Mouse (Mus musculus) hindbrain, embryonic 16.5 days (tissue): ENCODE data around the gene Pilrb2. TPM values are rescaled to one million over a fixed set of nuclear protein-coding genes. Genes with fewer than 3 reads are reported as not detected.

Source experiments
- ATAC-seq: fragments of 200-750 bp; cut with Nextera tagmentation; 2 replicates; pipeline ENCODE4 v1.8.0; 2017; ENCODE audit warnings: moderate TSS enrichment, moderate library complexity
- H3K27ac ChIP-seq: fragments of 300-500 bp; sonication (generic); 2 replicates; pipeline ENCODE4 v1.5.1; 2014; ENCODE audit warnings: low read depth, mild to moderate bottlenecking, control low read depth, low read length, moderate library complexity
- H3K27me3 ChIP-seq: fragments of 300-500 bp; sonication (generic); replicated peaks from 2 replicates; pipeline ENCODE4 v1.6.1; 2014; ENCODE audit warnings: low read length; ENCODE audit not compliant: control insufficient read depth, insufficient read depth
- H3K36me3 ChIP-seq: fragments of 300-500 bp; sonication (generic); 2 replicates; pipeline ENCODE4 v1.6.1; 2014; ENCODE audit warnings: mild to moderate bottlenecking, low read length, moderate library complexity, mixed read lengths; ENCODE audit not compliant: control insufficient read depth, insufficient read depth
- H3K4me1 ChIP-seq: fragments of 300-500 bp; sonication (generic); 2 replicates; pipeline ENCODE4 v1.6.1; 2014; ENCODE audit warnings: low read depth, low read length; ENCODE audit not compliant: control insufficient read depth, insufficient read depth
- H3K4me2 ChIP-seq: fragments of 300-500 bp; sonication (generic); 2 replicates; pipeline ENCODE4 v1.6.1; 2014; ENCODE audit warnings: mild to moderate bottlenecking, low read length, control low read depth, moderate library complexity
- H3K4me3 ChIP-seq: fragments of 300-500 bp; sonication (generic); 2 replicates; pipeline ENCODE4 v1.5.1; 2014; ENCODE audit warnings: mild to moderate bottlenecking, low read length, control low read depth, moderate library complexity
- H3K9ac ChIP-seq: fragments of 300-500 bp; sonication (generic); 2 replicates; pipeline ENCODE4 v1.6.1; 2014; ENCODE audit warnings: low read depth, mild to moderate bottlenecking, control low read depth, low read length, moderate library complexity
- H3K9me3 ChIP-seq: fragments of 300-500 bp; sonication (generic); 2 replicates; pipeline ENCODE4 v1.6.1; 2014; ENCODE audit warnings: mild to moderate bottlenecking, low read length, moderate library complexity; ENCODE audit not compliant: control insufficient read depth
- WGBS: fragments of 180-500 bp; shearing (Covaris S2); extraction: QIAGEN DNeasy Blood & Tissue Kit; methylation state at CpG from one replicate; pipeline ENCODE4 v1.1.7; 2014; 5-methylcytosine and 5-hydroxymethylcytosine counted together
- polyA plus RNA-seq: library from polyadenylated mRNA; unstranded; fragments of >200 nt; fragmentation: Nextera tagmentation; extraction: Ambion mirVana; gene quantifications from 2 replicates; pipeline ENCODE4 v1.2.1, GENCODE M21; 2015

Gene Pilrb2
- polyA plus RNA-seq, 1 experiment from 2014 or later, result not detected

- 87% methylated on average over 3 of the region's 3 CpGs for WGBS
- Histone ChIP-seq H3K36me3 (no peaks in the 10 kb centered on the region), H3K9me3 (no peaks in the 10 kb centered on the region), H3K4me1 (no peaks in the 10 kb centered on the region), H3K4me2 (no peak overlapping the region), H3K27me3 (no peaks in the 10 kb centered on the region), H3K27ac (no peak overlapping the region), H3K9ac (no peak overlapping the region), H3K4me3 (no peak overlapping the region)
- no peak for ATAC-seq
Measured at GRCm38 (mm10) chr5:137825030-137825429, 46.6 kb downstream of the Pilrb2 start.

- 89% methylated on average over 6 of the region's 6 CpGs for WGBS
- Histone ChIP-seq H3K9ac (no peak overlapping the region), H3K36me3 (no peaks in the 10 kb centered on the region), H3K4me1 (no peaks in the 10 kb centered on the region), H3K4me2 (no peak overlapping the region), H3K9me3 (no peaks in the 10 kb centered on the region), H3K4me3 (no peak overlapping the region), H3K27ac (no peak overlapping the region), H3K27me3 (no peaks in the 10 kb centered on the region)
- no peak for ATAC-seq
Measured at GRCm38 (mm10) chr5:137823455-137824045, 48.1 kb downstream of the Pilrb2 start.

GRCm38 (mm10) chr5:137822602-137823001 lies 49.0 kb downstream of the Pilrb2 start:
- Histone ChIP-seq H3K4me1 (no peaks in the 10 kb centered on the region), H3K4me3 (no peak overlapping the region), H3K9ac (no peak overlapping the region), H3K27me3 (no peaks in the 10 kb centered on the region), H3K4me2 (no peak overlapping the region), H3K9me3 (no peaks in the 10 kb centered on the region), H3K36me3 (no peaks in the 10 kb centered on the region), H3K27ac (no peak overlapping the region)
- ATAC-seq, result no peak
- WGBS, result 79% methylated on average over 1 of the region's 1 CpGs

- H3K4me1 ChIP-seq, result no peaks in the 10 kb centered on the region
- ATAC-seq, result no peak
- H3K9me3 ChIP-seq, result no peaks in the 10 kb centered on the region
- H3K27ac ChIP-seq, result no peak overlapping the region
- no peaks in the 10 kb centered on the region for H3K27me3 ChIP-seq
- H3K4me3 ChIP-seq, result no peak overlapping the region
- no peak overlapping the region for H3K4me2 ChIP-seq
- no peak overlapping the region for H3K9ac ChIP-seq
- no peaks in the 10 kb centered on the region for H3K36me3 ChIP-seq
- WGBS, result 70% methylated on average over 4 of the region's 4 CpGs
Measured at GRCm38 (mm10) chr5:137822126-137822525, 49.5 kb downstream of the Pilrb2 start.

- H3K36me3 ChIP-seq, result no peaks in the 10 kb centered on the region
- ATAC-seq, result no peak
- 75% methylated on average over 4 of the region's 4 CpGs for WGBS
Measured at GRCm38 (mm10) chr5:137817466-137818222, 54.0 kb downstream of the Pilrb2 start.

More at GRCm38 (mm10) chr5:137817466-137818222, 54.0 kb downstream of the Pilrb2 start:
- Histone ChIP-seq H3K4me3 (no peak overlapping the region), H3K9ac (no peak overlapping the region), H3K27ac (no peak overlapping the region), H3K4me2 (no peak overlapping the region), H3K27me3 (no peaks in the 10 kb centered on the region), H3K4me1 (no peaks in the 10 kb centered on the region), H3K9me3 (no peaks in the 10 kb centered on the region)

Other genes starting within 250 kb of the Pilrb2 start
- not detected in 2 replicates for gene Fbxo24, start 242.8 kb downstream of the Pilrb2 start, polyA plus RNA-seq
- 14.9 and 21.6 TPM in 2 replicates for gene Lrch4, start 242.7 kb downstream of the Pilrb2 start, polyA plus RNA-seq
- gene Gm20605, start 242.6 kb downstream of the Pilrb2 start, polyA plus RNA-seq, result 7.4 and 7.6 TPM in 2 replicates
- 3.4 and 6.6 TPM in 2 replicates for gene Sap25, start 230.5 kb downstream of the Pilrb2 start, polyA plus RNA-seq
- gene Irs3, start 226.1 kb downstream of the Pilrb2 start, polyA plus RNA-seq, result 0.11 and 0.16 TPM in 2 replicates
- gene Agfg2, start 187.1 kb downstream of the Pilrb2 start, polyA plus RNA-seq, result 20.1 and 21.7 TPM in 2 replicates
- gene Nyap1, start 130.2 kb downstream of the Pilrb2 start, polyA plus RNA-seq, result 44.0 and 50.2 TPM in 2 replicates
- 101 and 150 TPM in 2 replicates for gene Tsc22d4, start 126.1 kb downstream of the Pilrb2 start, polyA plus RNA-seq
- gene Ppp1r35, start 93.0 kb downstream of the Pilrb2 start, polyA plus RNA-seq, result 34.9 and 41.8 TPM in 2 replicates
- gene Mepce, start 84.2 kb downstream of the Pilrb2 start, polyA plus RNA-seq, result 11.1 and 12.2 TPM in 2 replicates
- gene Zcwpw1, start 84.0 kb downstream of the Pilrb2 start, polyA plus RNA-seq, result 11.2 and 13.5 TPM in 2 replicates
- 0.17 and 0.51 TPM in 2 replicates for gene Pilra, start 35.5 kb downstream of the Pilrb2 start, polyA plus RNA-seq
- gene Pilrb1, start 13.7 kb downstream of the Pilrb2 start, polyA plus RNA-seq, result not detected in 2 replicates
- gene Cyp3a13, start 49.8 kb upstream of the Pilrb2 start, polyA plus RNA-seq, result not detected in 2 replicates
- 1.9 and 2.0 TPM in 2 replicates for gene Gjc3, start 91.3 kb upstream of the Pilrb2 start, polyA plus RNA-seq
- gene Azgp1, start 109.7 kb upstream of the Pilrb2 start, polyA plus RNA-seq, result not detected in 2 replicates
- not detected in 2 replicates for gene Smok3a, start 149.4 kb upstream of the Pilrb2 start, polyA plus RNA-seq
- gene Smok3b, start 149.6 kb upstream of the Pilrb2 start, polyA plus RNA-seq, result not detected in 2 replicates
- not detected in 2 replicates for gene Smok3c, start 181.4 kb upstream of the Pilrb2 start, polyA plus RNA-seq
- gene Zkscan1, start 213.3 kb upstream of the Pilrb2 start, polyA plus RNA-seq, result 15.9 and 20.5 TPM in 2 replicates
- 79.0 and 82.3 TPM in 2 replicates for gene Zscan21, start 245.1 kb upstream of the Pilrb2 start, polyA plus RNA-seq